Mouse (Mus musculus): ENCODE measurements around the gene Sag. TPM values are rescaled to one million over a fixed set of nuclear protein-coding genes. Genes with fewer than 3 reads are reported as not detected.

The Sag gene
- polyA plus RNA-seq, 1 experiment from 2014 or later, result 2.1 TPM

GRCm38 (mm10) chr1:87873081-87873480 is 69.6 kb downstream of the Sag start:
- Histone ChIP-seq H3K4me2 (ENCODE audit: low read length) (no peak overlapping the region), H3K27ac (replicated peaks; ENCODE audit: low read depth, low read length) (no peak overlapping the region), H3K36me3 (ENCODE audit: control insufficient read depth, insufficient read depth, low read length) (no peaks in the 10 kb centered on the region), H3K9me3 (ENCODE audit: control insufficient read depth, low read length) (no peaks in the 10 kb centered on the region), H3K4me3 (replicated peaks; ENCODE audit: low read depth, low read length) (no peak overlapping the region), H3K4me1 (ENCODE audit: control insufficient read depth, insufficient read depth, low read length) (peaks cover 6% of the 10 kb centered on the region; the same call in 1 of the 2 replicates), H3K9ac (replicated peaks; ENCODE audit: low read length) (no peak overlapping the region), H3K27me3 (ENCODE audit: control insufficient read depth, insufficient read depth, low read length) (no peaks in the 10 kb centered on the region)
- no peak for ATAC-seq (ENCODE audit: low FRiP score, low TSS enrichment)
- DNase-seq, result no peak

- H3K36me3 ChIP-seq (ENCODE audit: control insufficient read depth, insufficient read depth, low read length), result no peaks in the 10 kb centered on the region
- no peak overlapping the region for H3K27ac ChIP-seq (replicated peaks; ENCODE audit: low read depth, low read length)
- peaks cover 6% of the 10 kb centered on the region; the same call in 1 of the 2 replicates for H3K4me1 ChIP-seq (ENCODE audit: control insufficient read depth, insufficient read depth, low read length)
- no peaks in the 10 kb centered on the region for H3K27me3 ChIP-seq (ENCODE audit: control insufficient read depth, insufficient read depth, low read length)
- no peak for DNase-seq
- 92% methylated on average over 1 of the region's 1 CpGs for WGBS
- no peak overlapping the region for H3K9ac ChIP-seq (replicated peaks; ENCODE audit: low read length)
- H3K4me2 ChIP-seq (ENCODE audit: low read length), result no peak overlapping the region
- ATAC-seq (ENCODE audit: low FRiP score, low TSS enrichment), result no peak
- H3K9me3 ChIP-seq (ENCODE audit: control insufficient read depth, low read length), result no peaks in the 10 kb centered on the region
- H3K4me3 ChIP-seq (replicated peaks; ENCODE audit: low read depth, low read length), result no peak overlapping the region
These were observed 72.6 kb downstream of the Sag start for GRCm38 (mm10) chr1:87876065-87876464.

GRCm38 (mm10) chr1:87877552-87878283 is 74.2 kb downstream of the Sag start:
- Histone ChIP-seq H3K9ac (replicated peaks; ENCODE audit: low read length) (no peak overlapping the region), H3K36me3 (ENCODE audit: control insufficient read depth, insufficient read depth, low read length) (0 out of 2 replicates have a peak, but pooled peaks cover 5% of the 10 kb centered on the region), H3K4me3 (replicated peaks; ENCODE audit: low read depth, low read length) (no peak overlapping the region), H3K4me1 (ENCODE audit: control insufficient read depth, insufficient read depth, low read length) (peaks cover 6% of the 10 kb centered on the region; the same call in 1 of the 2 replicates), H3K27me3 (ENCODE audit: control insufficient read depth, insufficient read depth, low read length) (no peaks in the 10 kb centered on the region), H3K9me3 (ENCODE audit: control insufficient read depth, low read length) (no peaks in the 10 kb centered on the region), H3K27ac (replicated peaks; ENCODE audit: low read depth, low read length) (peak overlapping the region; percentile 60; the same call in 1 of the 2 replicates), H3K4me2 (ENCODE audit: low read length) (0 out of 2 replicates have a peak overlapping the region, but pooled peaks have one; percentile 15)
- WGBS, result 82% methylated on average over 9 of the region's 9 CpGs
- DNase-seq (peak; percentile 38), ATAC-seq (ENCODE audit: low FRiP score, low TSS enrichment) (no peak)

GRCm38 (mm10) chr1:87879034-87879433 is 75.6 kb downstream of the Sag start:
- DNase-seq (no peak), ATAC-seq (ENCODE audit: low FRiP score, low TSS enrichment) (no peak)
- Histone ChIP-seq H3K4me2 (ENCODE audit: low read length) (no peak overlapping the region), H3K36me3 (ENCODE audit: control insufficient read depth, insufficient read depth, low read length) (0 out of 2 replicates have a peak, but pooled peaks cover 5% of the 10 kb centered on the region), H3K4me3 (replicated peaks; ENCODE audit: low read depth, low read length) (no peak overlapping the region), H3K4me1 (ENCODE audit: control insufficient read depth, insufficient read depth, low read length) (peaks cover 6% of the 10 kb centered on the region; the same call in 1 of the 2 replicates), H3K9ac (replicated peaks; ENCODE audit: low read length) (no peak overlapping the region), H3K27me3 (ENCODE audit: control insufficient read depth, insufficient read depth, low read length) (no peaks in the 10 kb centered on the region), H3K27ac (replicated peaks; ENCODE audit: low read depth, low read length) (no peak overlapping the region), H3K9me3 (ENCODE audit: control insufficient read depth, low read length) (no peaks in the 10 kb centered on the region)
- 92% methylated on average over 3 of the region's 3 CpGs for WGBS

GRCm38 (mm10) chr1:87879494-87880325 is 76.2 kb downstream of the Sag start:
- no peaks in the 10 kb centered on the region for H3K9me3 ChIP-seq (ENCODE audit: control insufficient read depth, low read length)
- H3K4me2 ChIP-seq (ENCODE audit: low read length), result no peak overlapping the region
- DNase-seq, result peak; percentile 57
- no peak overlapping the region for H3K9ac ChIP-seq (replicated peaks; ENCODE audit: low read length)
- no peak for ATAC-seq (ENCODE audit: low FRiP score, low TSS enrichment)
- H3K27ac ChIP-seq (replicated peaks; ENCODE audit: low read depth, low read length), result no peak overlapping the region
- 73% methylated on average over 3 of the region's 3 CpGs for WGBS
- H3K36me3 ChIP-seq (ENCODE audit: control insufficient read depth, insufficient read depth, low read length), result 0 out of 2 replicates have a peak, but pooled peaks cover 11% of the 10 kb centered on the region
- no peak overlapping the region for H3K4me3 ChIP-seq (replicated peaks; ENCODE audit: low read depth, low read length)
- peaks cover 6% of the 10 kb centered on the region; the same call in 1 of the 2 replicates for H3K4me1 ChIP-seq (ENCODE audit: control insufficient read depth, insufficient read depth, low read length)
- H3K27me3 ChIP-seq (ENCODE audit: control insufficient read depth, insufficient read depth, low read length), result no peaks in the 10 kb centered on the region

- Histone ChIP-seq H3K27me3 (ENCODE audit: control insufficient read depth, insufficient read depth, low read length) (no peaks in the 10 kb centered on the region), H3K27ac (replicated peaks; ENCODE audit: low read depth, low read length) (no peak overlapping the region), H3K4me3 (replicated peaks; ENCODE audit: low read depth, low read length) (no peak overlapping the region), H3K4me2 (ENCODE audit: low read length) (no peak overlapping the region), H3K9me3 (ENCODE audit: control insufficient read depth, low read length) (no peaks in the 10 kb centered on the region), H3K36me3 (ENCODE audit: control insufficient read depth, insufficient read depth, low read length) (0 out of 2 replicates have a peak, but pooled peaks cover 11% of the 10 kb centered on the region), H3K9ac (replicated peaks; ENCODE audit: low read length) (no peak overlapping the region), H3K4me1 (ENCODE audit: control insufficient read depth, insufficient read depth, low read length) (peaks cover 6% of the 10 kb centered on the region; the same call in 1 of the 2 replicates)
- no peak for ATAC-seq (ENCODE audit: low FRiP score, low TSS enrichment)
- DNase-seq, result no peak
- 90% methylated on average over 6 of the region's 6 CpGs for WGBS
These were observed 76.8 kb downstream of the Sag start for GRCm38 (mm10) chr1:87880326-87880627.

GRCm38 (mm10) chr1:87880856-87881255 is 77.4 kb downstream of the Sag start:
- no peak overlapping the region for H3K4me3 ChIP-seq (replicated peaks; ENCODE audit: low read depth, low read length)
- no peaks in the 10 kb centered on the region for H3K9me3 ChIP-seq (ENCODE audit: control insufficient read depth, low read length)
- no peak overlapping the region for H3K4me2 ChIP-seq (ENCODE audit: low read length)
- DNase-seq (no peak), ATAC-seq (ENCODE audit: low FRiP score, low TSS enrichment) (no peak)
- 83% methylated on average over 2 of the region's 2 CpGs for WGBS
- H3K36me3 ChIP-seq (ENCODE audit: control insufficient read depth, insufficient read depth, low read length), result 0 out of 2 replicates have a peak, but pooled peaks cover 11% of the 10 kb centered on the region
- peaks cover 6% of the 10 kb centered on the region; the same call in 1 of the 2 replicates for H3K4me1 ChIP-seq (ENCODE audit: control insufficient read depth, insufficient read depth, low read length)
- H3K9ac ChIP-seq (replicated peaks; ENCODE audit: low read length), result no peak overlapping the region
- no peaks in the 10 kb centered on the region for H3K27me3 ChIP-seq (ENCODE audit: control insufficient read depth, insufficient read depth, low read length)
- H3K27ac ChIP-seq (replicated peaks; ENCODE audit: low read depth, low read length), result no peak overlapping the region

GRCm38 (mm10) chr1:87881726-87882125 is 78.2 kb downstream of the Sag start:
- no peak overlapping the region for H3K9ac ChIP-seq (replicated peaks; ENCODE audit: low read length)
- no peak overlapping the region for H3K27ac ChIP-seq (replicated peaks; ENCODE audit: low read depth, low read length)
- H3K4me1 ChIP-seq (ENCODE audit: control insufficient read depth, insufficient read depth, low read length), result peaks cover 6% of the 10 kb centered on the region; the same call in 1 of the 2 replicates
- DNase-seq (no peak), ATAC-seq (ENCODE audit: low FRiP score, low TSS enrichment) (no peak)
- WGBS, result 90% methylated on average over 4 of the region's 4 CpGs
- H3K4me2 ChIP-seq (ENCODE audit: low read length), result no peak overlapping the region
- H3K27me3 ChIP-seq (ENCODE audit: control insufficient read depth, insufficient read depth, low read length), result no peaks in the 10 kb centered on the region
- no peaks in the 10 kb centered on the region for H3K9me3 ChIP-seq (ENCODE audit: control insufficient read depth, low read length)
- 0 out of 2 replicates have a peak, but pooled peaks cover 11% of the 10 kb centered on the region for H3K36me3 ChIP-seq (ENCODE audit: control insufficient read depth, insufficient read depth, low read length)
- no peak overlapping the region for H3K4me3 ChIP-seq (replicated peaks; ENCODE audit: low read depth, low read length)
